Mouse (Mus musculus): ENCODE results near the gene Gabra5. TPM values are rescaled to one million over a fixed set of nuclear protein-coding genes. Genes with fewer than 3 reads are reported as not detected.

Gabra5 gene
- polyA plus RNA-seq, 1 experiment from 2014 or later: 0.15 TPM

DNA sequence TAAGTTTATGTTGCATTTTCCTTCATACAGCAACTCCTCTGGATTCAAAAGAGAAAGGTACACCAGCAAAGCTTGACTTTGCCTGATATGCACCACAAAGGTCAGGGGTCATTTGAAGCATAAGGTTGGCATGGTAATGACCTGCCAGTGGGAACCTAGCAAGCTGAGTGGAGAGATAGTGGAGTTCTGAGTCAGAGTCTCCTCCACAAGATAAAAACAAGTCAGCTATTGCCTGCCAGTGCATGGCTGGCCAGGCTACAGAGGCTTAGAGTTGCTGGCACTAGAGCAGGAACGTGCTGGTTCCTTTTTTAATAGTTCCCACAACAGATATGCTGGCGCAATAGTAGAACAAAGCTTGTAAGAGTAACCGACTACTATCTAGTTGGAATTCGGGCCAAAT, 116.3 kb downstream of the Gabra5 start:
- WGBS: 88% methylated on average over 4 of the region's 4 CpGs
- no peak overlapping the region for H3K9ac ChIP-seq (replicated peaks; ENCODE audit: low read length)
- no peak overlapping the region for H3K27ac ChIP-seq (ENCODE audit: low read length)
- no peak overlapping the region for H3K4me2 ChIP-seq (replicated peaks; ENCODE audit: low read depth, low read length)
- H3K27me3 ChIP-seq (ENCODE audit: insufficient read depth, low read length): peaks cover 3% of the 10 kb centered on the region; the same call in 1 of the 2 replicates
- no peak overlapping the region for H3K4me3 ChIP-seq (ENCODE audit: low read length)
- ATAC-seq (ENCODE audit: low FRiP score, low TSS enrichment): no peak
- no peaks in the 10 kb centered on the region for H3K4me1 ChIP-seq (ENCODE audit: insufficient read depth, low read length)
- H3K9me3 ChIP-seq (ENCODE audit: low read length): no peaks in the 10 kb centered on the region
- no peaks in the 10 kb centered on the region for H3K36me3 ChIP-seq (ENCODE audit: insufficient read depth, low read length)

DNA sequence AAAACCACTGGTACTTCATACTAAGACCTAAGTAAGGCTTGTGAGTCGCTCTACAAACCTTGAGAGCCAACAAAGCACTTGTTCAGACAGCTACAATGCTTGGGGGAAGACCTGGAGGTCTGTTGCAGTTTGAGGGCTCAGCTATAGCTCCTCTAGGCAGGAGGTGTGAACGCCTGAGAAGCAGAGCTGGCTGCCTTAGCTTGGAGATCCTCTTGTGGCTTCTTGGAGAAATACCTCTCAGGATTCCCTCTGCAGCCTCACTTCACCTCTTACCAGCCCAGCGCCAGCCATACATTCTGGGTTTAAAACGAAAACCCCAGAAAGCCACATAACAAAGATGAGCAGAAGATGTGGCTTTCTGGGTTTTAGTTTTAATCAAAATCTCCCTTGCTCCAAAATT, 119.8 kb downstream of the Gabra5 start:
- Histone ChIP-seq H3K27ac (ENCODE audit: low read length) (no peak overlapping the region), H3K36me3 (ENCODE audit: insufficient read depth, low read length) (no peaks in the 10 kb centered on the region), H3K4me1 (ENCODE audit: insufficient read depth, low read length) (no peaks in the 10 kb centered on the region), H3K27me3 (ENCODE audit: insufficient read depth, low read length) (peaks cover 30% of the 10 kb centered on the region), H3K4me3 (ENCODE audit: low read length) (no peak overlapping the region), H3K9ac (replicated peaks; ENCODE audit: low read length) (no peak overlapping the region), H3K9me3 (ENCODE audit: low read length) (no peaks in the 10 kb centered on the region), H3K4me2 (replicated peaks; ENCODE audit: low read depth, low read length) (no peak overlapping the region)
- 40% methylated on average over 4 of the region's 4 CpGs for WGBS
- no peak for ATAC-seq (ENCODE audit: low FRiP score, low TSS enrichment)

- 23% methylated on average over 6 of the region's 6 CpGs for WGBS
- Histone ChIP-seq H3K4me2 (replicated peaks; ENCODE audit: low read depth, low read length) (peak overlapping the region; percentile 86), H3K27ac (ENCODE audit: low read length) (no peak overlapping the region), H3K4me1 (ENCODE audit: insufficient read depth, low read length) (no peaks in the 10 kb centered on the region), H3K9me3 (ENCODE audit: low read length) (no peaks in the 10 kb centered on the region), H3K36me3 (ENCODE audit: insufficient read depth, low read length) (no peaks in the 10 kb centered on the region), H3K9ac (replicated peaks; ENCODE audit: low read length) (peak overlapping the region; percentile 53; the same call in 1 of the 2 replicates), H3K27me3 (ENCODE audit: insufficient read depth, low read length) (peaks cover 30% of the 10 kb centered on the region), H3K4me3 (ENCODE audit: low read length) (peak overlapping the region; percentile 55)
- ATAC-seq (ENCODE audit: low FRiP score, low TSS enrichment): no peak; the same call in 1 of the 2 replicates
These were observed 122.6 kb downstream of the Gabra5 start for GRCm38 (mm10) chr7:57387341-57387654.

- H3K4me3 ChIP-seq (ENCODE audit: low read length): peak within 1 kb of the TSS; percentile 55
- ATAC-seq (ENCODE audit: low FRiP score, low TSS enrichment): peak; percentile 86
- peaks cover 30% of the 10 kb centered on the region for H3K27me3 ChIP-seq (ENCODE audit: insufficient read depth, low read length)
- H3K36me3 ChIP-seq (ENCODE audit: insufficient read depth, low read length): no peaks in the 10 kb centered on the region
- H3K9me3 ChIP-seq (ENCODE audit: low read length): no peaks in the 10 kb centered on the region
- H3K9ac ChIP-seq (replicated peaks; ENCODE audit: low read length): peak within 1 kb of the TSS; percentile 53
- no peaks in the 10 kb centered on the region for H3K4me1 ChIP-seq (ENCODE audit: insufficient read depth, low read length)
- H3K27ac ChIP-seq (ENCODE audit: low read length): no peak within 1 kb of the TSS
- peak within 1 kb of the TSS; percentile 86 for H3K4me2 ChIP-seq (replicated peaks; ENCODE audit: low read depth, low read length)
- WGBS: under 1% methylated on average over 56 of the region's 71 CpGs
These were observed 123.1 kb downstream of the Gabra5 start, which contains the start of gene Gabrg3 for GRCm38 (mm10) chr7:57386517-57387340. Gene Gabrg3, minus strand, starts transcription at chr7:57387188.

GRCm38 (mm10) chr7:57384112-57384511, 125.7 kb downstream of the Gabra5 start:
- Histone ChIP-seq H3K36me3 (ENCODE audit: insufficient read depth, low read length) (no peaks in the 10 kb centered on the region), H3K4me2 (replicated peaks; ENCODE audit: low read depth, low read length) (no peak overlapping the region), H3K9ac (replicated peaks; ENCODE audit: low read length) (no peak overlapping the region), H3K27ac (ENCODE audit: low read length) (no peak overlapping the region), H3K27me3 (ENCODE audit: insufficient read depth, low read length) (peaks cover 30% of the 10 kb centered on the region), H3K4me3 (ENCODE audit: low read length) (no peak overlapping the region), H3K9me3 (ENCODE audit: low read length) (no peaks in the 10 kb centered on the region), H3K4me1 (ENCODE audit: insufficient read depth, low read length) (no peaks in the 10 kb centered on the region)
- 27% methylated on average over 4 of the region's 4 CpGs for WGBS
- ATAC-seq (ENCODE audit: low FRiP score, low TSS enrichment): peak; percentile 57

DNA sequence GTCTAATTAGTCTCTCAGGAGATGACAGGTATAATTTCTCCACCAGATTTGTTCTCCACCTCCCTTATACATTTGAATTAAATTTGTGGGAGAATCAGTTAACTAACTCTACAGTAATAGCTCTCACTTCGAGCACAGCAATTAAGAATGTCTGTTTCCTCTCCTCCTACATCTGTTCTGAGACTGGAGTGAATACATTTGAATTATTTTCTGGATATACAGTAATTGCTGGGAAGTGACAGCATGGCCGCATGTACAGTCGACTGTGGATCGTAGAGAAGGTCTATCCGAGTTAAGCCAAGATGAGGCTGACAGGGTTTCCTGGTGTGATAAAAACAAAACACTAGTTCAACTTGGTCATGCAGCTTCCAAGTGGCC, 143.9 kb downstream of the Gabra5 start:
- no peak for ATAC-seq (ENCODE audit: low FRiP score, low TSS enrichment)
- 79% methylated on average over 5 of the region's 5 CpGs for WGBS
- H3K9me3 ChIP-seq (ENCODE audit: low read length): no peaks in the 10 kb centered on the region
- no peak overlapping the region for H3K4me3 ChIP-seq (ENCODE audit: low read length)
- no peak overlapping the region for H3K9ac ChIP-seq (replicated peaks; ENCODE audit: low read length)
- no peak overlapping the region for H3K27ac ChIP-seq (ENCODE audit: low read length)
- H3K36me3 ChIP-seq (ENCODE audit: insufficient read depth, low read length): no peaks in the 10 kb centered on the region
- H3K4me1 ChIP-seq (ENCODE audit: insufficient read depth, low read length): no peaks in the 10 kb centered on the region
- no peaks in the 10 kb centered on the region for H3K27me3 ChIP-seq (ENCODE audit: insufficient read depth, low read length)
- no peak overlapping the region for H3K4me2 ChIP-seq (replicated peaks; ENCODE audit: low read depth, low read length)

DNA sequence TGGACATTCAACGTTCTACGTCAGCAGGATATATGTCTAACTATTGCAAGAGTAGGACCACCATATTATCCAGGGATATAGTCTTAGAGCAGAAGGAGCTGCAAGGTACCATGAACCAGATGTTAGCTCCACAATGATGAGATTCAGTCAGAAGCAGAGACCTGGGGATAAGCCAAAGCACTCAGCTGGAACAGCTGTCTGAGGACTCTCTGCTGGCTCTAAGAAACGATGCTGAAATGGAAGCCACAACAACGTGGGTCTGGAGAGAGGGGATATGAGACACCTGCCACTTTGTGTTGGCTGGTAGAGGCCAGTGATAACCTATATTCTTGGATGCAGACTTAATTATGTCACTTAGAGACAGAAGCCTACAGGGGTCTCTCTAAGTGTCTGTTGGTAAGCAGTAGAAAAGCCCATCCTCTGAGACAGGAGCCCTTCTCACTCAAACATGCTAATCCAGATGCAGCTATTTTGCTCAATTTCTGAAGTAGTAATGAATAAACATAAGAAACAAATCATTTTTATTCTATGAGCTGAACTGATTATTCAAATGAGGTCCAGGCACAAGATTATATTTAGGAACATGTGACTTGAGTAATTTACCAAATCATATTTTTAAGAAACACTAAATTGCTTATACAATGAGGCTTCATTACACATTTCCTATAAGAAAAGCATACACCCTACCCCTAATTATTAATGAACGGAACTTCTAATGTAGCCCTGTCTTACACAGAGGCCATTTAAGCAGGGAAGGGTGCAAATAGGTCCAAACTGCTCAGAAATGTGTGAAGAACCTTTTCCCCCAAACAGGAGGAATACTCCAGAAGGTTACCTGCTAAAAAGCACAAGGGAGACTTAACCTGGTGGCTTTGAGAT, 144.5 kb downstream of the Gabra5 start:
- Histone ChIP-seq H3K27me3 (ENCODE audit: insufficient read depth, low read length) (no peaks in the 10 kb centered on the region), H3K9me3 (ENCODE audit: low read length) (no peaks in the 10 kb centered on the region), H3K36me3 (ENCODE audit: insufficient read depth, low read length) (no peaks in the 10 kb centered on the region), H3K4me2 (replicated peaks; ENCODE audit: low read depth, low read length) (no peak overlapping the region), H3K4me1 (ENCODE audit: insufficient read depth, low read length) (no peaks in the 10 kb centered on the region), H3K27ac (ENCODE audit: low read length) (no peak overlapping the region), H3K9ac (replicated peaks; ENCODE audit: low read length) (no peak overlapping the region), H3K4me3 (ENCODE audit: low read length) (no peak overlapping the region)
- ATAC-seq (ENCODE audit: low FRiP score, low TSS enrichment): no peak
- 71% methylated on average over 5 of the region's 5 CpGs for WGBS

GRCm38 (mm10) chr7:57363812-57364211, 146.0 kb downstream of the Gabra5 start:
- no peak overlapping the region for H3K4me2 ChIP-seq (replicated peaks; ENCODE audit: low read depth, low read length)
- H3K9ac ChIP-seq (replicated peaks; ENCODE audit: low read length): no peak overlapping the region
- 42% methylated on average over 6 of the region's 6 CpGs for WGBS
- H3K36me3 ChIP-seq (ENCODE audit: insufficient read depth, low read length): no peaks in the 10 kb centered on the region
- H3K9me3 ChIP-seq (ENCODE audit: low read length): no peaks in the 10 kb centered on the region
- H3K27me3 ChIP-seq (ENCODE audit: insufficient read depth, low read length): no peaks in the 10 kb centered on the region
- H3K4me1 ChIP-seq (ENCODE audit: insufficient read depth, low read length): no peaks in the 10 kb centered on the region
- H3K4me3 ChIP-seq (ENCODE audit: low read length): no peak overlapping the region
- peak; percentile 35; the same call in 1 of the 2 replicates for ATAC-seq (ENCODE audit: low FRiP score, low TSS enrichment)
- no peak overlapping the region for H3K27ac ChIP-seq (ENCODE audit: low read length)

GRCm38 (mm10) chr7:57357871-57358540, 151.9 kb downstream of the Gabra5 start:
- H3K4me1 ChIP-seq (ENCODE audit: insufficient read depth, low read length): no peaks in the 10 kb centered on the region
- H3K9me3 ChIP-seq (ENCODE audit: low read length): peaks cover 3% of the 10 kb centered on the region; the same call in 1 of the 2 replicates
- ATAC-seq (ENCODE audit: low FRiP score, low TSS enrichment): no peak
- no peak overlapping the region for H3K9ac ChIP-seq (replicated peaks; ENCODE audit: low read length)
- H3K36me3 ChIP-seq (ENCODE audit: insufficient read depth, low read length): no peaks in the 10 kb centered on the region
- no peak overlapping the region for H3K4me2 ChIP-seq (replicated peaks; ENCODE audit: low read depth, low read length)
- H3K27me3 ChIP-seq (ENCODE audit: insufficient read depth, low read length): no peaks in the 10 kb centered on the region
- WGBS: 49% methylated on average over 6 of the region's 6 CpGs
- no peak overlapping the region for H3K4me3 ChIP-seq (ENCODE audit: low read length)
- H3K27ac ChIP-seq (ENCODE audit: low read length): no peak overlapping the region

Measured in kidney, embryonic 16.5 days (tissue).